Comparison of ENCODE assay signal across 8 mouse cellular contexts in genomic region chr13:73425839-73426490, GRCm38 (mm10). TPM values are rescaled to one million over a fixed set of nuclear protein-coding genes. Genes with fewer than 3 reads are reported as not detected.
DNase-seq lines count a peak whose midpoint lies in the region; ATAC-seq and TF ChIP-seq lines count a peak whose summit lies in the region.

No protein-coding gene starts in this region.

- H3K4me2 ChIP-seq in hindbrain, embryonic 13.5 days, result peak overlapping the region; percentile 30; the same call in 1 of the 2 replicates

- 3% methylated on average over 11 of the region's 11 CpGs for WGBS in cerebellum, adult 2 months
- 10% methylated on average over 11 of the region's 11 CpGs for WGBS in hindbrain, embryonic 13.5 days

- no peak overlapping the region for H3K9ac ChIP-seq in hindbrain, embryonic 13.5 days

- H3K27me3 ChIP-seq in cerebellum, adult 2 months (ENCODE audit: control insufficient read depth, insufficient read depth, low read length), result no peaks in the 10 kb centered on the region
- H3K27me3 ChIP-seq in hindbrain, embryonic 13.5 days, result peaks cover 9% of the 10 kb centered on the region; the same call in 1 of the 2 replicates
- peaks cover 46% of the 10 kb centered on the region for H3K27me3 ChIP-seq in megakaryocyte, embryonic 14.5 days (replicated peaks)

- no peaks in the 10 kb centered on the region for H3K36me3 ChIP-seq in hindbrain, embryonic 13.5 days
- no peaks in the 10 kb centered on the region for H3K36me3 ChIP-seq in megakaryocyte, embryonic 14.5 days (replicated peaks; ENCODE audit: low read length)

- intact Hi-C loops in left cerebral cortex, adult 2 months (cut with DNase I), result loop anchor here (1.0 to 10.0 kb wide), 5 partner anchors 41 to 269 kb away; partner anchors contain the start of genes Clptm1l, Lpcat1 and Tert

- H3K27ac ChIP-seq in cerebellum, adult 2 months (ENCODE audit: insufficient read depth, low read length), result no peak overlapping the region
- H3K27ac ChIP-seq in hindbrain, embryonic 13.5 days, result no peak overlapping the region
- no peak overlapping the region for H3K27ac ChIP-seq in left cerebral cortex, adult 2 months

- no peak for TF ChIP-seq POLR2A in cerebellum, adult 2 months (IDR thresholded peaks at IDR 0.05; ENCODE audit: borderline replicate concordance, insufficient read depth, low read length)

- no peak overlapping the region for H3K4me3 ChIP-seq in cerebellum, adult 2 months (replicated peaks; ENCODE audit: insufficient read depth, low read depth, low read length)
- no peak overlapping the region for H3K4me3 ChIP-seq in hindbrain, embryonic 13.5 days
- H3K4me3 ChIP-seq in left cerebral cortex, adult 2 months, result no peak overlapping the region
- H3K4me3 ChIP-seq in megakaryocyte, embryonic 14.5 days (replicated peaks), result peak overlapping the region; percentile 3

- peak; percentile 98 for TF ChIP-seq CTCF in cerebellum, adult 2 months (IDR thresholded peaks at IDR 0.05; ENCODE audit: borderline replicate concordance, insufficient read depth, low read depth, low read length)
- peak; percentile 87 for TF ChIP-seq CTCF in left cerebral cortex, adult 2 months (IDR thresholded peaks at IDR 0.05)

- DNase-seq in T-cell, adult 2 months (ENCODE audit: low spot score), result peak; percentile 69
- DNase-seq in cerebellum, adult 2 months, result peak; percentile 58 to 75
- DNase-seq in forelimb bud, embryonic 11.5 days (ENCODE audit: low read depth, low spot score), result peak; percentile 63
- DNase-seq in left cerebral cortex, adult 2 months (ENCODE audit: extremely low spot score in 1 of 2, low spot score in 2 of 2), result peak; percentile 60 to 76
- peak; percentile 77 to 83 for DNase-seq in right cerebral cortex, adult 2 months (ENCODE audit: low spot score in 2 of 2)
- peak; percentile 34 to 71 for DNase-seq in urinary bladder, postnatal 4 days (ENCODE audit: low spot score in 2 of 2)

- H3K4me1 ChIP-seq in cerebellum, adult 2 months (ENCODE audit: control insufficient read depth, insufficient read depth, low read length), result no peaks in the 10 kb centered on the region
- H3K4me1 ChIP-seq in hindbrain, embryonic 13.5 days (replicated peaks), result no peaks in the 10 kb centered on the region
- peaks cover 16% of the 10 kb centered on the region for H3K4me1 ChIP-seq in megakaryocyte, embryonic 14.5 days

- ATAC-seq in hindbrain, embryonic 13.5 days (ENCODE audit: low FRiP score), result peak; percentile 63

- H3K9me3 ChIP-seq in hindbrain, embryonic 13.5 days, result no peaks in the 10 kb centered on the region
- H3K9me3 ChIP-seq in megakaryocyte, embryonic 14.5 days, result no peaks in the 10 kb centered on the region

RNA-seq across cellular contexts. Expression of gene Lpcat1, which starts 41.0 kb away (rescaled TPM):
- polyA plus RNA-seq in cerebellum, adult 2 months (2012; rRNA removed), result 38.4 and 38.8 TPM in 2 replicates
- 57.0 and 59.6 TPM in 2 replicates for polyA plus RNA-seq in hindbrain, embryonic 13.5 days (2015; fragmentation: Nextera tagmentation; extraction: Ambion mirVana)
- 10 to 100 TPM; 40.8 to 47.2 TPM for total RNA-seq in left cerebral cortex, adult 2 months (2021)
- 1.8 and 3.8 TPM in 2 replicates for polyA plus RNA-seq in megakaryocyte, embryonic 14.5 days (2012; ENCODE audit: insufficient read depth, low replicate concordance)
